Mouse (Mus musculus): ENCODE results near the gene Fgf23. TPM values are rescaled to one million over a fixed set of nuclear protein-coding genes. Genes with fewer than 3 reads are reported as not detected.

Gene Fgf23
- polyA plus RNA-seq (2015; fragmentation: Nextera tagmentation; extraction: Ambion mirVana), result 0.20 and 0.35 TPM in 2 replicates

- Histone ChIP-seq H3K36me3 (no peaks in the 10 kb centered on the region), H3K27me3 (0 out of 2 replicates have a peak, but pooled peaks cover 3% of the 10 kb centered on the region), H3K4me2 (replicated peaks) (peak within 1 kb of the TSS; percentile 19; the same call in 1 of the 2 replicates), H3K9me3 (replicated peaks) (no peaks in the 10 kb centered on the region), H3K9ac (no peak within 1 kb of the TSS), H3K4me1 (peaks cover 8% of the 10 kb centered on the region; the same call in 1 of the 2 replicates), H3K4me3 (replicated peaks) (no peak within 1 kb of the TSS), H3K27ac (replicated peaks) (no peak within 1 kb of the TSS)
- peak; percentile 89 for ATAC-seq (ENCODE audit: insufficient number of reproducible peaks, low FRiP score, low TSS enrichment, low read depth)
- WGBS, result 8% methylated on average over 5 of the region's 5 CpGs
Measured at GRCm38 (mm10) chr6:127072817-127073216, at the start of gene Fgf23. Fgf23 (plus strand) TSS chr6:127072902.

DNA sequence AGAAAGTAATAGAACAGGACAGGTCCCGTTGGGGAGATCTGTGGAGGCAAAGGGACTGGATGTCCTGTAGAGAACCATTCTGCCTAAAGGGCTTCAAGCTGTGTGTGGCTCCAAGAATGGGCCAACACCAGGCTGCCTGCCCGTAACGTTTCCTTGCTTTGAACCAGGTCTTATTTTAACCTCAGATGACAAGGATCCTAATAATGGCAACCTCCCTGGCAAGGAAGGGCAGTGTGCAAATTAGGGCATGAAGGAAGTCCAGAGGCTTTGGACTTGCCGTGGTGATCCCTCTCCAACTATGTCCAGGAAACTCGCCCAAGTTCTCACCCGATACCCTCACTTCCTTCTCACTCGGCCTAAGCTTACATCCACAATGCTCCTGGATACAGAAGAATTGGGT is 47.9 kb upstream of the Fgf23 start:
- ATAC-seq (ENCODE audit: insufficient number of reproducible peaks, low FRiP score, low TSS enrichment, low read depth), result no peak
- no peaks in the 10 kb centered on the region for H3K36me3 ChIP-seq
- 69% methylated on average over 7 of the region's 7 CpGs for WGBS

GRCm38 (mm10) chr6:127034760-127035159 is 37.9 kb upstream of the Fgf23 start:
- WGBS, result 32% methylated on average over 10 of the region's 10 CpGs
- Histone ChIP-seq H3K4me1 (0 out of 2 replicates have a peak, but pooled peaks cover 6% of the 10 kb centered on the region), H3K36me3 (no peaks in the 10 kb centered on the region), H3K9ac (no peak overlapping the region), H3K27ac (replicated peaks) (no peak overlapping the region), H3K27me3 (no peaks in the 10 kb centered on the region), H3K9me3 (replicated peaks) (no peaks in the 10 kb centered on the region), H3K4me2 (replicated peaks) (peak overlapping the region; percentile 34), H3K4me3 (replicated peaks) (peak overlapping the region; percentile 25)
- no peak for ATAC-seq (ENCODE audit: insufficient number of reproducible peaks, low FRiP score, low TSS enrichment, low read depth)

More for the DNA sequence above, 47.9 kb upstream of the Fgf23 start:
- Histone ChIP-seq H3K9me3 (replicated peaks) (no peaks in the 10 kb centered on the region), H3K4me3 (replicated peaks) (no peak overlapping the region), H3K27ac (replicated peaks) (no peak overlapping the region), H3K4me1 (0 out of 2 replicates have a peak, but pooled peaks cover 5% of the 10 kb centered on the region), H3K9ac (no peak overlapping the region), H3K4me2 (replicated peaks) (no peak overlapping the region), H3K27me3 (no peaks in the 10 kb centered on the region)

GRCm38 (mm10) chr6:127044909-127045308 is 27.8 kb upstream of the Fgf23 start:
- Histone ChIP-seq H3K9ac (no peak overlapping the region), H3K4me1 (no peaks in the 10 kb centered on the region), H3K27ac (replicated peaks) (no peak overlapping the region), H3K4me3 (replicated peaks) (no peak overlapping the region), H3K4me2 (replicated peaks) (no peak overlapping the region), H3K9me3 (replicated peaks) (no peaks in the 10 kb centered on the region), H3K36me3 (no peaks in the 10 kb centered on the region), H3K27me3 (no peaks in the 10 kb centered on the region)
- no peak for ATAC-seq (ENCODE audit: insufficient number of reproducible peaks, low FRiP score, low TSS enrichment, low read depth)
- WGBS, result 51% methylated on average over 6 of the region's 6 CpGs

DNA sequence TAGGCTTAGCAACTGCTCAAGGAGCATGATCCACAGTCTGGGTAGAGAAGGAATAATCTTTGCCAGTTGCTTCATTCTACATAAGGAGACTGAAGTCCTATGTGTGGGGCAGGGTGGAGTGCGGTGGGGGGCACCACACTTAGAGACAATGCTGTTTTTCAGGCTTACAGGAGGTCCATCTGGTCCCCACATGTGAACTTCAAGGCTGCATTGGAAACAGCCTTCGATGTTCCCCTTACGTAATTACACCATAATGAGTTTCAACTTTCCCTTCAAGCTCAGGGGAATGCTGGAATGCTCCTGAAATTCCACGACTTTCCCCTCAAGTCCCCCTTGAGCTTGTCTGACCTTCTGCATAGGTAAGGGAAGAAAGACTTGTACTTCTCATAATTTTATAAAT is 21.9 kb upstream of the Fgf23 start:
- Histone ChIP-seq H3K27me3 (no peaks in the 10 kb centered on the region), H3K4me2 (replicated peaks) (no peak overlapping the region), H3K4me3 (replicated peaks) (no peak overlapping the region), H3K4me1 (no peaks in the 10 kb centered on the region; the same call in 1 of the 2 replicates), H3K27ac (replicated peaks) (peak overlapping the region; percentile 78), H3K9ac (no peak overlapping the region), H3K9me3 (replicated peaks) (no peaks in the 10 kb centered on the region), H3K36me3 (no peaks in the 10 kb centered on the region)
- 34% methylated on average over 4 of the region's 4 CpGs for WGBS
- ATAC-seq (ENCODE audit: insufficient number of reproducible peaks, low FRiP score, low TSS enrichment, low read depth), result peak; percentile 75; the same call in 1 of the 2 replicates

DNA sequence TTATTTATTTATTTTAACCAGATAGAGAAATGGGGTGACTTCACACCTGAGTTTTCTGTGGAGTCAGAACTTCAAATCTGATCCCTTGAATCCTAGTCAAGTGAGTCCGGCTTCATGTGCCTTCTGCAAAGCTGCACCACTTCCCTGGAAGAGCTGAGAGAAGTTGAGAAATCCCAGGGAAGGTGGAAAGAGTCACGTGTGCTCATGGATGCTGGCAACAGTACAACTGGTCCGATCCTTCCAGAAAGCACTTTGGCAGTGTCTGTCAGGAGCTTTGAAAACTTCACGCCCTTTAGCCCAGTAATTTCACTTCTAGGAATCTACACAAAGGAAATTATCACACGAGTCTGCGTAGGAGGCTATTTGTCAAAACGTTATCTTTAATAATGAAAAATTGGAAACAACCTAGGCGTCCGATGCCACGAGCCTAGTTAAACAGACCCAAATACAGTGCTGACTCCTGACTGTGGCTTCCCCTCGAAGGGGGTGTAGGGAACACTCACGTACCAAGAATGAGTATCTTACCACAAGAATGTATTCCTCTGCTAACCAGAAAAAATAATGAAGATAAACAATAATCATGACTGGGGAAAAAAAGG is 15.6 kb upstream of the Fgf23 start:
- Histone ChIP-seq H3K9ac (no peak overlapping the region), H3K27ac (replicated peaks) (no peak overlapping the region), H3K27me3 (no peaks in the 10 kb centered on the region), H3K4me2 (replicated peaks) (no peak overlapping the region), H3K4me3 (replicated peaks) (no peak overlapping the region), H3K36me3 (no peaks in the 10 kb centered on the region), H3K9me3 (replicated peaks) (no peaks in the 10 kb centered on the region), H3K4me1 (no peaks in the 10 kb centered on the region)
- WGBS, result 72% methylated on average over 12 of the region's 12 CpGs
- ATAC-seq (ENCODE audit: insufficient number of reproducible peaks, low FRiP score, low TSS enrichment, low read depth), result no peak

- no peak for ATAC-seq (ENCODE audit: insufficient number of reproducible peaks, low FRiP score, low TSS enrichment, low read depth)
- Histone ChIP-seq H3K9ac (no peak overlapping the region), H3K4me1 (no peaks in the 10 kb centered on the region), H3K36me3 (no peaks in the 10 kb centered on the region), H3K9me3 (replicated peaks) (no peaks in the 10 kb centered on the region), H3K4me3 (replicated peaks) (no peak overlapping the region), H3K27ac (replicated peaks) (no peak overlapping the region), H3K4me2 (replicated peaks) (no peak overlapping the region), H3K27me3 (no peaks in the 10 kb centered on the region)
- WGBS, result 50% methylated on average over 4 of the region's 4 CpGs
Measured at GRCm38 (mm10) chr6:127059975-127060374, 12.7 kb upstream of the Fgf23 start.

- ATAC-seq (ENCODE audit: insufficient number of reproducible peaks, low FRiP score, low TSS enrichment, low read depth), result no peak
- Histone ChIP-seq H3K27ac (replicated peaks) (no peak overlapping the region), H3K36me3 (no peaks in the 10 kb centered on the region)
Measured at GRCm38 (mm10) chr6:127063915-127064314, 8.8 kb upstream of the Fgf23 start.

GRCm38 (mm10) chr6:127064815-127065214 is 7.9 kb upstream of the Fgf23 start:
- H3K4me3 ChIP-seq (replicated peaks), result no peak overlapping the region
- H3K36me3 ChIP-seq, result no peaks in the 10 kb centered on the region
- H3K9ac ChIP-seq, result no peak overlapping the region
- WGBS, result 11% methylated on average over 14 of the region's 14 CpGs
- no peaks in the 10 kb centered on the region; the same call in 1 of the 2 replicates for H3K27me3 ChIP-seq
- peak; percentile 34; the same call in 1 of the 2 replicates for ATAC-seq (ENCODE audit: insufficient number of reproducible peaks, low FRiP score, low TSS enrichment, low read depth)
- 0 out of 2 replicates have a peak overlapping the region, but pooled peaks have one; percentile 0 for H3K4me2 ChIP-seq (replicated peaks)
- H3K4me1 ChIP-seq, result no peaks in the 10 kb centered on the region
- no peaks in the 10 kb centered on the region for H3K9me3 ChIP-seq (replicated peaks)
- no peak overlapping the region for H3K27ac ChIP-seq (replicated peaks)

More at GRCm38 (mm10) chr6:127063915-127064314, 8.8 kb upstream of the Fgf23 start:
- Histone ChIP-seq H3K4me1 (no peaks in the 10 kb centered on the region), H3K9ac (no peak overlapping the region), H3K9me3 (replicated peaks) (no peaks in the 10 kb centered on the region), H3K4me2 (replicated peaks) (no peak overlapping the region), H3K4me3 (replicated peaks) (no peak overlapping the region), H3K27me3 (no peaks in the 10 kb centered on the region; the same call in 1 of the 2 replicates)
- WGBS, result 82% methylated on average over 3 of the region's 3 CpGs

GRCm38 (mm10) chr6:127079867-127080731 is 7.4 kb downstream of the Fgf23 start:
- ATAC-seq (ENCODE audit: insufficient number of reproducible peaks, low FRiP score, low TSS enrichment, low read depth), result peak; percentile 67
- WGBS, result 2% methylated on average over 59 of the region's 59 CpGs
- Histone ChIP-seq H3K36me3 (no peaks in the 10 kb centered on the region), H3K27ac (replicated peaks) (peak overlapping the region; percentile 9; the same call in 1 of the 2 replicates), H3K4me2 (replicated peaks) (peak overlapping the region; percentile 89), H3K4me3 (replicated peaks) (peak overlapping the region; percentile 53), H3K4me1 (peaks cover 10% of the 10 kb centered on the region), H3K9ac (peak overlapping the region; percentile 21; the same call in 1 of the 2 replicates), H3K27me3 (peaks cover 23% of the 10 kb centered on the region), H3K9me3 (replicated peaks) (no peaks in the 10 kb centered on the region)

- H3K27ac ChIP-seq (replicated peaks), result no peak overlapping the region
- 72% methylated on average over 6 of the region's 6 CpGs for WGBS
- H3K4me1 ChIP-seq, result peaks cover 10% of the 10 kb centered on the region
- no peak overlapping the region for H3K4me2 ChIP-seq (replicated peaks)
- peaks cover 20% of the 10 kb centered on the region for H3K27me3 ChIP-seq
- no peak for ATAC-seq (ENCODE audit: insufficient number of reproducible peaks, low FRiP score, low TSS enrichment, low read depth)
- H3K9ac ChIP-seq, result no peak overlapping the region
- H3K36me3 ChIP-seq, result no peaks in the 10 kb centered on the region
- no peak overlapping the region for H3K4me3 ChIP-seq (replicated peaks)
- no peaks in the 10 kb centered on the region for H3K9me3 ChIP-seq (replicated peaks)
Measured at GRCm38 (mm10) chr6:127081820-127082219, 9.1 kb downstream of the Fgf23 start.

Data from embryonic facial prominence, embryonic 15.5 days (tissue).